Mouse (Mus musculus): Measurements from ENCODE around the gene Gm20812.
"Not testable (repeated sequence)": the region's sequence is repeated elsewhere in the genome, so short reads cannot be mapped to it uniquely, and the experiment has no call there.

The Gm20812 gene

GRCm38 (mm10) chrY:12381681-12382080, at the start of gene Gm20812:
Gene Gm20812, plus strand, starts transcription at chrY:12381981.
- DNase-seq = not testable (repeated sequence)

Data from B cell, adult 2 months (primary cell).